13 mouse cellular contexts compared by ENCODE assay signal in genomic region chr11:46389336-46390117, GRCm38 (mm10). TPM values are rescaled to one million over a fixed set of nuclear protein-coding genes. Genes with fewer than 3 reads are reported as not detected.
DNase-seq lines count a peak whose midpoint lies in the region; ATAC-seq and TF ChIP-seq lines count a peak whose summit lies in the region.
"Had no signal": no experiment of that assay in that cellular context is flagged by ENCODE, and none has a peak within 500 bp of the region (broad histone marks: within the 10 kb centered on the region; RNA-seq: fewer than 3 reads in every experiment).

TSS of gene Itk (minus strand) at chr11:46389515.

- TF ChIP-seq CTCF in layer of hippocampus, adult 2 months (conservative IDR thresholded peaks at IDR 0.05) = no peak

- peak; percentile 64 for ATAC-seq in heart, embryonic 16.5 days (replicated peaks; ENCODE audit: extremely low read depth, insufficient read depth, low FRiP score)
- peak; percentile 68 for ATAC-seq in megakaryocyte, adult 5-6 weeks (ENCODE audit: poor library complexity, severe bottlenecking)

- 73% methylated on average over 13 of the region's 13 CpGs for WGBS in heart, embryonic 16.5 days

- H3K27me3 ChIP-seq in heart, embryonic 16.5 days (ENCODE audit: control insufficient read depth, insufficient read depth, low read length) = no peaks in the 10 kb centered on the region
- H3K27me3 ChIP-seq: hindbrain, embryonic 12.5 days; liver, embryonic 13.5 days; megakaryocyte, embryonic 14.5 days had no signal

- H3K9ac ChIP-seq in heart, embryonic 16.5 days (ENCODE audit: low read length) = no peak within 1 kb of the TSS
- H3K9ac ChIP-seq: hindbrain, embryonic 12.5 days; liver, embryonic 13.5 days had no signal

- 0 out of 2 replicates have a peak within 1 kb of the TSS, but pooled peaks have one; percentile 5 for H3K4me2 ChIP-seq in heart, embryonic 16.5 days (ENCODE audit: low read depth, low read length)
- H3K4me2 ChIP-seq: hindbrain, embryonic 12.5 days; liver, embryonic 13.5 days had no signal

- intact Hi-C loops in heart, postnatal 25 days (cut with DNase I) = no loop called here

- H3K27ac ChIP-seq in heart, embryonic 16.5 days (ENCODE audit: low read length) = peak within 1 kb of the TSS; percentile 48; the same call in 1 of the 2 replicates
- H3K27ac ChIP-seq in layer of hippocampus, adult 2 months = no peak within 1 kb of the TSS
- H3K27ac ChIP-seq: hindbrain, embryonic 12.5 days; liver, embryonic 13.5 days had no signal

- H3K4me3 ChIP-seq in heart, embryonic 16.5 days (ENCODE audit: low read length) = peak within 1 kb of the TSS; percentile 30
- H3K4me3 ChIP-seq in layer of hippocampus, adult 2 months = no peak within 1 kb of the TSS
- H3K4me3 ChIP-seq: hindbrain, embryonic 12.5 days; liver, embryonic 13.5 days; megakaryocyte, embryonic 14.5 days had no signal

- no peaks in the 10 kb centered on the region for H3K36me3 ChIP-seq in heart, embryonic 16.5 days (ENCODE audit: control insufficient read depth, insufficient read depth)
- H3K36me3 ChIP-seq: hindbrain, embryonic 12.5 days; liver, embryonic 13.5 days had no signal

- DNase-seq in heart, postnatal 25 days (ENCODE audit: low spot score) = no peak
- peak; percentile 93 for DNase-seq in CD4-positive, CD25-positive, alpha-beta regulatory T cell, adult 2 months (ENCODE audit: low read depth, low spot score)
- peak; percentile 94 for DNase-seq in thymus, postnatal 0 days (ENCODE audit: low spot score)
- DNase-seq in urinary bladder, adult 2 months (ENCODE audit: low spot score) = no peak
- no peak for DNase-seq in layer of hippocampus, adult 2 months (ENCODE audit: low spot score in 2 of 2)
- DNase-seq in adipocyte (ENCODE audit: low spot score) = no peak
- DNase-seq: cerebellum, adult 18-20 months; kidney, adult 9 months; liver, embryonic 13.5 days had no signal

- no peaks in the 10 kb centered on the region for H3K9me3 ChIP-seq in heart, embryonic 16.5 days (replicated peaks; ENCODE audit: control insufficient read depth, low read length)
- H3K9me3 ChIP-seq: hindbrain, embryonic 12.5 days; liver, embryonic 13.5 days; megakaryocyte, embryonic 14.5 days had no signal

- no peaks in the 10 kb centered on the region for H3K4me1 ChIP-seq in heart, embryonic 16.5 days (ENCODE audit: control insufficient read depth, insufficient read depth, low read length)
- H3K4me1 ChIP-seq: hindbrain, embryonic 12.5 days had no signal

RNA-seq across cellular contexts. Expression of gene Itk, which starts in this region (rescaled TPM):
- 2.0 and 5.2 TPM in 2 replicates for polyA plus RNA-seq in heart, embryonic 16.5 days (2015; fragmentation: Nextera tagmentation; extraction: Ambion mirVana)
- total RNA-seq in heart, postnatal 25 days (2021) = under 1 TPM; 0.16 to 0.31 TPM
- 4.4 and 5.5 TPM in 2 replicates for total RNA-seq in megakaryocyte, adult 5-6 weeks (2015)
- total RNA-seq in megakaryocyte, adult 5-6 weeks (2017) = 3.7 and 4.6 TPM in 2 replicates
- 99.7 and 113 TPM in 2 replicates for polyA plus RNA-seq in thymus, postnatal 0 days (2015; fragmentation: Nextera tagmentation; extraction: Ambion mirVana)
- 0.47 and 0.65 TPM in 2 replicates for polyA plus RNA-seq in urinary bladder, adult 2 months (2012; rRNA removed)
- total RNA-seq in layer of hippocampus, adult 2 months (2021) = under 1 TPM; 0.27 to 0.38 TPM
- polyA plus RNA-seq: hindbrain, embryonic 12.5 days had no signal

Comparison
In these comparisons a context has a peak if more than half of its experiments do, and no peak if none do; other contexts are left out.
1. RNA of gene Itk (polyA plus RNA-seq): 99.7 to 113 TPM in thymus, postnatal 0 days; 2.0 to 5.2 TPM in heart, embryonic 16.5 days and 0.47 to 0.65 TPM in urinary bladder, adult 2 months; every median in the first group is over 10 times any median in the second.
2. DNase-seq: peak in CD4-positive, CD25-positive, alpha-beta regulatory T cell, adult 2 months (single experiment) and thymus, postnatal 0 days (single experiment); none in heart, postnatal 25 days (single experiment), urinary bladder, adult 2 months (single experiment), layer of hippocampus, adult 2 months (0 of 2) and adipocyte (single experiment).